Mouse (Mus musculus) brain, embryonic 14.5 days (tissue): Measurements from ENCODE around the gene Lgals4.

Experiments used
- CTCF ChIP-seq: fragments of 200-500 bp; IDR thresholded peaks from 2 replicates; pipeline ENCODE4 v1.5.1; 2012; ENCODE audit warnings: inconsistent platforms, mild to moderate bottlenecking, moderate library complexity, borderline replicate concordance; ENCODE audit not compliant: insufficient read depth, insufficient read length; ENCODE audit errors: extremely low read depth
- POLR2A ChIP-seq: fragments of 200-500 bp; IDR thresholded peaks from 2 replicates; pipeline ENCODE4 v1.6.1; 2012; ENCODE audit warnings: mild to moderate bottlenecking, inconsistent platforms, borderline replicate concordance; ENCODE audit not compliant: poor library complexity, insufficient read depth, insufficient read length, severe bottlenecking; ENCODE audit errors: extremely low read depth

DNA sequence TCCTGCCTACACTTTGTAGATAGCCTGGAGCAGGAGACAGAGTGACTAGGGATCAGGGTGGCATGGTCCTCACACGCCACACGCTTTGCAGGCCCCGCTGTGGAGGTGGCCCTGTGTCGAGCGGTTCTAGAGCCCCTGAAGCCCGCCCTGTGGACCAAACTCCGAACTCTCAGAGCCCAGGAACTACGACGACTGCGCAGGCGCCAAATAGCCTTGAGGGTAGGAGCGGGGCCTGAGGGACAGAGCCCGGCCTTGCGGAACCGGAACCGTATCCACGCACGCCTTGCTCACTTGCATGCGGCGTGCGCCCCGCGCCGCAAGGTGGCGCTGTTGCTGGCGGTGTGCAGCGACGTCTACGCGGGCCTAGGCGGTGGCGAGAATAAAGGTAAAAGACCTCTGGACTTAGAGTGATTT is 37.1 kb upstream of the Lgals4 start:
- TF ChIP-seq CTCF (peak; percentile 92), POLR2A (no peak)
